Mouse (Mus musculus) kidney, adult 2 months (tissue): Measurements from ENCODE around the gene D11Wsu47e. TPM values are rescaled to one million over a fixed set of nuclear protein-coding genes. Genes with fewer than 3 reads are reported as not detected.

Experiments used
- DNase-seq: peaks from one replicate; pipeline ENCODE4 v3.0.0; 2021
- H3K27ac ChIP-seq: fragments of 200-500 bp; 2 replicates; pipeline ENCODE4 v1.5.1; 2012; ENCODE audit warnings: low read depth, low read length, control low read depth, inconsistent platforms; ENCODE audit not compliant: insufficient read depth
- H3K27me3 ChIP-seq: fragments of 200-500 bp; replicated peaks from 2 replicates; pipeline ENCODE4 v1.6.1; 2012; ENCODE audit warnings: mild to moderate bottlenecking, moderate library complexity, low read length, inconsistent platforms; ENCODE audit not compliant: control insufficient read depth, insufficient read depth
- H3K36me3 ChIP-seq: fragments of 200-500 bp; 2 replicates; pipeline ENCODE4 v1.6.1; 2012; ENCODE audit warnings: mild to moderate bottlenecking, moderate library complexity, low read length, inconsistent platforms; ENCODE audit not compliant: control insufficient read depth, insufficient read depth
- H3K4me1 ChIP-seq: fragments of 200-500 bp; 2 replicates; pipeline ENCODE4 v1.6.1; 2011; ENCODE audit warnings: low read length; ENCODE audit not compliant: control insufficient read depth, insufficient read depth
- H3K4me3 ChIP-seq: fragments of 200-500 bp; 2 replicates; pipeline ENCODE4 v1.5.1; 2011; ENCODE audit warnings: mild to moderate bottlenecking, low read depth, low read length, control low read depth; ENCODE audit not compliant: insufficient read depth
- CTCF ChIP-seq: fragments of 200-500 bp; conservative IDR thresholded peaks from 2 replicates; pipeline ENCODE4 v1.5.1; 2011; ENCODE audit warnings: low read depth, mild to moderate bottlenecking, control low read depth, low read length, moderate library complexity, mixed read lengths; ENCODE audit not compliant: insufficient read depth, insufficient read length
- POLR2A ChIP-seq: fragments of 200-500 bp; IDR thresholded peaks from one replicate; pipeline ENCODE4 v1.6.1; 2011; ENCODE audit warnings: low read depth, low read length, control low read depth
- WGBS: fragments of 180-500 bp; shearing (Covaris S2); methylation state at CpG from one replicate; pipeline ENCODE4 v1.1.7; 2018; 5-methylcytosine and 5-hydroxymethylcytosine counted together
- polyA plus RNA-seq: library from polyadenylated mRNA; depleted of rRNA; stranded (reverse); fragments of >200 nt; gene quantifications from 2 replicates; pipeline ENCODE4 v1.2.3, GENCODE M21; 2012; rRNA removed

The D11Wsu47e gene
- polyA plus RNA-seq, result 7.6 and 7.8 TPM in 2 replicates

GRCm38 (mm10) chr11:113683957-113684706, at the start of gene D11Wsu47e, which contains the start of gene Fam104a:
TSS of gene D11Wsu47e (plus strand) at chr11:113684412.
TSS of gene Fam104a (minus strand) at chr11:113684155.
- WGBS, result under 1% methylated on average over 73 of the region's 73 CpGs
- Histone ChIP-seq H3K36me3 (no peaks in the 10 kb centered on the region), H3K27me3 (no peaks in the 10 kb centered on the region), H3K27ac (peak within 1 kb of the TSS; percentile 87), H3K4me3 (peak within 1 kb of the TSS; percentile 82), H3K4me1 (peaks cover 16% of the 10 kb centered on the region; the same call in 1 of the 2 replicates)
- peak; percentile 97 for DNase-seq
- TF ChIP-seq CTCF, result no peak
- TF ChIP-seq POLR2A, result peak; percentile 56

- no peak for TF ChIP-seq POLR2A
- TF ChIP-seq CTCF, result no peak
- Histone ChIP-seq H3K36me3 (no peaks in the 10 kb centered on the region), H3K4me1 (no peaks in the 10 kb centered on the region), H3K27me3 (no peaks in the 10 kb centered on the region), H3K4me3 (no peak overlapping the region), H3K27ac (no peak overlapping the region)
- no peak for DNase-seq
- WGBS, result 66% methylated on average over 10 of the region's 10 CpGs
Observed at GRCm38 (mm10) chr11:113634699-113635121, 49.5 kb upstream of the D11Wsu47e start.

- H3K27me3 ChIP-seq, result no peaks in the 10 kb centered on the region
- no peak for TF ChIP-seq CTCF
- TF ChIP-seq POLR2A, result no peak
- no peak overlapping the region for H3K4me3 ChIP-seq
- 88% methylated on average over 12 of the region's 12 CpGs for WGBS
- no peaks in the 10 kb centered on the region for H3K36me3 ChIP-seq
- no peak for DNase-seq
- no peak overlapping the region for H3K27ac ChIP-seq
- H3K4me1 ChIP-seq, result no peaks in the 10 kb centered on the region
Observed at GRCm38 (mm10) chr11:113638680-113639079, 45.5 kb upstream of the D11Wsu47e start.

GRCm38 (mm10) chr11:113645181-113645580, 39.0 kb upstream of the D11Wsu47e start:
- 91% methylated on average over 3 of the region's 3 CpGs for WGBS

GRCm38 (mm10) chr11:113648152-113648551, 36.1 kb upstream of the D11Wsu47e start:
- TF ChIP-seq CTCF (peak; percentile 93), POLR2A (no peak)
- Histone ChIP-seq H3K27ac (no peak overlapping the region), H3K4me3 (no peak overlapping the region), H3K27me3 (no peaks in the 10 kb centered on the region), H3K4me1 (peaks cover 14% of the 10 kb centered on the region), H3K36me3 (no peaks in the 10 kb centered on the region)
- 6% methylated on average over 15 of the region's 15 CpGs for WGBS
- peak; percentile 81 for DNase-seq

More at GRCm38 (mm10) chr11:113645181-113645580, 39.0 kb upstream of the D11Wsu47e start:
- no peak overlapping the region for H3K27ac ChIP-seq
- no peak for DNase-seq
- H3K4me3 ChIP-seq, result no peak overlapping the region
- TF ChIP-seq POLR2A, result no peak
- TF ChIP-seq CTCF, result no peak
- no peaks in the 10 kb centered on the region for H3K36me3 ChIP-seq
- H3K4me1 ChIP-seq, result peaks cover 4% of the 10 kb centered on the region; the same call in 1 of the 2 replicates
- no peaks in the 10 kb centered on the region for H3K27me3 ChIP-seq

GRCm38 (mm10) chr11:113648690-113649352, 35.4 kb upstream of the D11Wsu47e start, which contains the start of gene Cog1:
TSS of gene Cog1 (plus strand) at chr11:113649169.
- no peak for DNase-seq

More at GRCm38 (mm10) chr11:113648690-113649352, 35.4 kb upstream of the D11Wsu47e start, which contains the start of gene Cog1:
- H3K27ac ChIP-seq, result peak within 1 kb of the TSS; percentile 96
- H3K4me1 ChIP-seq, result peaks cover 15% of the 10 kb centered on the region
- peak within 1 kb of the TSS; percentile 100 for H3K4me3 ChIP-seq
- H3K36me3 ChIP-seq, result no peaks in the 10 kb centered on the region
- H3K27me3 ChIP-seq, result no peaks in the 10 kb centered on the region
- 46% methylated on average over 26 of the region's 26 CpGs for WGBS
- TF ChIP-seq CTCF, result no peak
- no peak for TF ChIP-seq POLR2A
